Comparison of ENCODE assay signal across 9 mouse cellular contexts in the genomic region with DNA sequence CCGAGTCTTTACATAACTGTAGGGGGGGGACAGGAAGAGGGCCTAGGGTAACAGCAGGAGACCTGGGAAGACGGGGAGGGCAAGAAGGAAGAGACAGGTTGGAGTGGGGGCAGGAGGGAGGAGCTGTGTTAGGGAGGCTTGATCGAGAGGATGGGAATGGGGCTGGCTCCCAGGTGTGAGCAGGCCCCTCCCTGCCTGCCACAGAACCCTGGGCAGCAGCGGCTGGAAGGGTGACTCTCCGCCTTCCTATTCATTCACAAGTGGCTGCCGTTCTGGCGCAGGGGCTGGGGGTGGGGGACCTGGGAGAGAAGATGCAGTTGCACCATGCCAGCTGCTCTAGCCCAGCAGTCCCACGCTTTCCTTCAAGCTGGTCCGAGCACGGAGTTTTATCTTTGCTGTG. TPM values are rescaled to one million over a fixed set of nuclear protein-coding genes. Genes with fewer than 3 reads are reported as not detected.
A peak's percentile ranks its signal among the peaks of the same experiment; 100 is the strongest.
DNase-seq lines count a peak whose midpoint lies in the region; ATAC-seq lines count a peak whose summit lies in the region.
"Had no signal": no experiment of that assay in that cellular context is flagged by ENCODE, and none has a peak within 500 bp of the region (broad histone marks: within the 10 kb centered on the region; RNA-seq: fewer than 3 reads in every experiment).

No protein-coding gene starts in this region.

- H3K27ac ChIP-seq in forebrain, embryonic 11.5 days (ENCODE audit: low read depth, low read length): no peak overlapping the region
- no peak overlapping the region for H3K27ac ChIP-seq in midbrain, embryonic 14.5 days (replicated peaks; ENCODE audit: low read depth, low read length)

- no peaks in the 10 kb centered on the region for H3K36me3 ChIP-seq in forebrain, embryonic 11.5 days (ENCODE audit: control insufficient read depth, insufficient read depth, low read length)
- no peaks in the 10 kb centered on the region for H3K36me3 ChIP-seq in midbrain, embryonic 14.5 days (ENCODE audit: control insufficient read depth, insufficient read depth, low read length)

- WGBS in forebrain, embryonic 11.5 days: 4% methylated on average over 10 of the region's 10 CpGs
- 4% methylated on average over 10 of the region's 10 CpGs for WGBS in midbrain, embryonic 14.5 days

- peaks cover 15% of the 10 kb centered on the region for H3K4me1 ChIP-seq in forebrain, embryonic 11.5 days (replicated peaks; ENCODE audit: control insufficient read depth, insufficient read depth, low read length)
- H3K4me1 ChIP-seq in midbrain, embryonic 14.5 days (ENCODE audit: control insufficient read depth, insufficient read depth, low read length): peaks cover 9% of the 10 kb centered on the region

- H3K27me3 ChIP-seq in forebrain, embryonic 11.5 days (ENCODE audit: control insufficient read depth, insufficient read depth, low read length): peaks cover 4% of the 10 kb centered on the region; the same call in 1 of the 2 replicates
- peaks cover 3% of the 10 kb centered on the region; the same call in 1 of the 2 replicates for H3K27me3 ChIP-seq in midbrain, embryonic 14.5 days (ENCODE audit: control insufficient read depth, insufficient read depth, low read length)

- DNase-seq in embryo, embryonic 11 days: peak; percentile 30
- DNase-seq in embryo, embryonic 10.5 days (ENCODE audit: low spot score): no peak
- DNase-seq in ES-CJ7 (ENCODE audit: low read depth, low spot score): peak; percentile 43
- DNase-seq in forebrain, embryonic 11.5 days (ENCODE audit: low spot score): no peak
- peak; percentile 24 to 86 for DNase-seq in kidney, postnatal 25 days
- DNase-seq in midbrain, embryonic 14.5 days: peak; percentile 33
- no peak for DNase-seq in urinary bladder, postnatal 10 days (ENCODE audit: low spot score)
- no peak for DNase-seq in urinary bladder, postnatal 36 days (ENCODE audit: low spot score in 2 of 2)

- peak overlapping the region; percentile 7; the same call in 1 of the 2 replicates for H3K4me3 ChIP-seq in forebrain, embryonic 11.5 days (ENCODE audit: low read depth, low read length)
- H3K4me3 ChIP-seq in midbrain, embryonic 14.5 days (replicated peaks; ENCODE audit: low read depth, low read length): no peak overlapping the region

- no peaks in the 10 kb centered on the region for H3K9me3 ChIP-seq in forebrain, embryonic 11.5 days (ENCODE audit: control insufficient read depth, low read length)
- no peaks in the 10 kb centered on the region for H3K9me3 ChIP-seq in midbrain, embryonic 14.5 days (ENCODE audit: control insufficient read depth, low read length)

- H3K4me2 ChIP-seq in forebrain, embryonic 11.5 days (ENCODE audit: low read depth, low read length, severe bottlenecking): peak overlapping the region; percentile 43
- H3K4me2 ChIP-seq in midbrain, embryonic 14.5 days (ENCODE audit: low read length): peak overlapping the region; percentile 38

- H3K9ac ChIP-seq in forebrain, embryonic 11.5 days (ENCODE audit: low read length): peak overlapping the region; percentile 16
- H3K9ac ChIP-seq in midbrain, embryonic 14.5 days (replicated peaks; ENCODE audit: low read length): no peak overlapping the region; the same call in 1 of the 2 replicates

- ATAC-seq in forebrain, embryonic 11.5 days (replicated peaks; ENCODE audit: low FRiP score): peak; percentile 50; the same call in 1 of the 2 replicates
- ATAC-seq in midbrain, embryonic 14.5 days (ENCODE audit: low FRiP score, low TSS enrichment): 0 out of 2 replicates have a peak, but pooled peaks have one; percentile 19

RNA-seq across cellular contexts. Expression of a gene that starts 0.5 kb away (rescaled TPM):
- 0.60 and 1.3 TPM in 2 replicates for polyA plus RNA-seq in forebrain, embryonic 11.5 days (2014; fragmentation: Nextera tagmentation; extraction: Ambion mirVana)
- polyA plus RNA-seq in midbrain, embryonic 14.5 days (2014; fragmentation: Nextera tagmentation; extraction: Ambion mirVana): 0.30 and 0.43 TPM in 2 replicates

RNA-seq across cellular contexts. Expression of a gene that starts 10.9 kb away (rescaled TPM):
- 0.94 and 2.1 TPM in 2 replicates for polyA plus RNA-seq in forebrain, embryonic 11.5 days (2014; fragmentation: Nextera tagmentation; extraction: Ambion mirVana)
- polyA plus RNA-seq in midbrain, embryonic 14.5 days (2014; fragmentation: Nextera tagmentation; extraction: Ambion mirVana): 2.6 and 3.1 TPM in 2 replicates
- polyA plus RNA-seq: C2C12 had no signal

RNA-seq across cellular contexts. Expression of a gene that starts 25.2 kb away (rescaled TPM):
- 0.23 and 0.35 TPM in 2 replicates for polyA plus RNA-seq in forebrain, embryonic 11.5 days (2014; fragmentation: Nextera tagmentation; extraction: Ambion mirVana)
- polyA plus RNA-seq in midbrain, embryonic 14.5 days (2014; fragmentation: Nextera tagmentation; extraction: Ambion mirVana): 0.67 and 1.1 TPM in 2 replicates

RNA-seq across cellular contexts. Expression of a gene that starts 31.2 kb away (rescaled TPM):
- 0.35 and 0.57 TPM in 2 replicates for polyA plus RNA-seq in forebrain, embryonic 11.5 days (2014; fragmentation: Nextera tagmentation; extraction: Ambion mirVana)
- polyA plus RNA-seq in midbrain, embryonic 14.5 days (2014; fragmentation: Nextera tagmentation; extraction: Ambion mirVana): 0.18 TPM in 1 of 2 replicates, not detected in the other
- polyA plus RNA-seq: C2C12 had no signal

RNA-seq across cellular contexts. Expression of a gene that starts 40.0 kb away (rescaled TPM):
- 55.0 and 57.5 TPM in 2 replicates for polyA plus RNA-seq in forebrain, embryonic 11.5 days (2014; fragmentation: Nextera tagmentation; extraction: Ambion mirVana)
- polyA plus RNA-seq in midbrain, embryonic 14.5 days (2014; fragmentation: Nextera tagmentation; extraction: Ambion mirVana): 50.6 and 55.3 TPM in 2 replicates

Comparison
In these comparisons a context has a peak if more than half of its experiments do, and no peak if none do; other contexts are left out.
1. DNase-seq: peak in embryo, embryonic 11 days (single experiment), ES-CJ7 (single experiment), kidney, postnatal 25 days (2 of 2) and midbrain, embryonic 14.5 days (single experiment); none in embryo, embryonic 10.5 days (single experiment), forebrain, embryonic 11.5 days (single experiment), urinary bladder, postnatal 10 days (single experiment) and urinary bladder, postnatal 36 days (0 of 2).